Mouse (Mus musculus) liver, embryonic 18 days (tissue): ENCODE results near the gene Ddx19b. TPM values are rescaled to one million over a fixed set of nuclear protein-coding genes. Genes with fewer than 3 reads are reported as not detected.

Experiments used
- polyA plus RNA-seq: library from polyadenylated mRNA; depleted of rRNA; stranded (reverse); fragments of >200 nt; gene quantifications from 2 replicates; pipeline ENCODE4 v1.2.3, GENCODE M21; 2012; rRNA removed

The Ddx19b gene
- polyA plus RNA-seq: 3.6 and 4.3 TPM in 2 replicates

DNA sequence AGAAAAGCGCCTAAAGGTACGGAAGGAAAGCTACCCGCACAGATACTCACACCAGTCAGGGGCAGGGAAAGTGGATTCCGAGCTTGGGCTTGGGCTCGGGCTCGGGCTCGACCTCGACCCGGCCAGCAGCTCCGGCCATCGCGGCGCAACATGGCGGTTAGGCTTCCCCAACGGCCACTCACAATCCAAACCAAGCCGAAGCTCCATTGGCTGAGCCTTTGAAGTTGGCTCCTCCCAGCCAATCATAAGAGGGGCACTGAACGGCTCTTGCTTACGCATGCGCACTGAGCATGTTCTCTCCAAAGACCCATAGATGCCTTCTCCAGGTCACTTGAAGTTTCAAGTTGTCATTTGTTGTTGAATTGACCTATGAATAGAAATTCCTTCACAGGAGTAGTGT is at the start of gene Ddx19b:
Gene Ddx19b, minus strand, starts transcription at position 180 of the 400 bp plus-strand sequence.

GRCm38 (mm10) chr8:111056158-111056663 is 24.7 kb upstream of the Ddx19b start, which contains the start of gene Exosc6:
Gene Exosc6, plus strand, starts transcription at chr8:111056339.

DNA sequence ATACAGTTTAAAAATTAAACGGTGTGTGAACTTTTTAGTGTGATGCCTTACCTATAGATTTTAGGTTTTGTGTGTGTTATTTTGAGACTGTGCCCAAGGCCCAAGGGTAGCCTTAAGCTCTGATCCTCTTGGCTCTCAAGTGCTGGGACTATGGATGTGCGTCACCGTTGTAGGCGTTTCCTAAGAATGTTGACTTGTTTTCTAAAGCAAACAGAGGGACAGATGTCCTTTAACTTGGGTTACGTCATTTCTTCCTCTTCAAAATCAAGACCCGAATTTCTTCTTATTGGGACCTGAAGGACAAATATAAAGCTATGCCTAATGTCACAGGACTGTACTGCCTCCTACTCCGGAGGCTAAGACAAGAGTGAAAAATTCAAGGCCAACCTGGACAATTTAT is 1.4 kb upstream of the Ddx19b start, which contains the start of gene Aars:
Gene Aars, plus strand, starts transcription at position 229 of the 400 bp plus-strand sequence.

GRCm38 (mm10) chr8:110997547-110998531 is 33.7 kb downstream of the Ddx19b start, which contains the start of gene Ddx19a:
Gene Ddx19a, minus strand, starts transcription at chr8:110997800.

Other genes with a start within 250 kb of the Ddx19b start
- gene Il34, start 225.8 kb downstream of the Ddx19b start, polyA plus RNA-seq: 0.19 and 0.32 TPM in 2 replicates
- 16.6 and 17.2 TPM in 2 replicates for gene Cog4, start 185.2 kb downstream of the Ddx19b start, polyA plus RNA-seq
- 24.7 and 26.9 TPM in 2 replicates for gene Sf3b3, start 185.0 kb downstream of the Ddx19b start, polyA plus RNA-seq
- 2.8 and 3.2 TPM in 2 replicates for gene Fuk, start 129.3 kb downstream of the Ddx19b start, polyA plus RNA-seq
- gene St3gal2, start 111.8 kb downstream of the Ddx19b start, polyA plus RNA-seq: 7.1 and 7.9 TPM in 2 replicates
- 20.3 and 21.2 TPM in 2 replicates for gene Ddx19a, start 34.0 kb downstream of the Ddx19b start, polyA plus RNA-seq
- 23.9 and 25.1 TPM in 2 replicates for gene Aars, start 1.4 kb upstream of the Ddx19b start, polyA plus RNA-seq
- 1.9 and 2.4 TPM in 2 replicates for gene Exosc6, start 24.6 kb upstream of the Ddx19b start, polyA plus RNA-seq
- gene Clec18a, start 60.7 kb upstream of the Ddx19b start, polyA plus RNA-seq: not detected in 2 replicates
- 2.0 and 2.2 TPM in 2 replicates for gene Pdpr, start 62.9 kb upstream of the Ddx19b start, polyA plus RNA-seq
- 7.9 and 9.4 TPM in 2 replicates for gene Glg1, start 227.5 kb upstream of the Ddx19b start, polyA plus RNA-seq